Mouse (Mus musculus): ENCODE measurements around the gene Wipf1. TPM values are rescaled to one million over a fixed set of nuclear protein-coding genes. Genes with fewer than 3 reads are reported as not detected.

Gene Wipf1
- total RNA-seq, 2 experiments from 2014 or later = 9.6 to 11.7 TPM

DNA sequence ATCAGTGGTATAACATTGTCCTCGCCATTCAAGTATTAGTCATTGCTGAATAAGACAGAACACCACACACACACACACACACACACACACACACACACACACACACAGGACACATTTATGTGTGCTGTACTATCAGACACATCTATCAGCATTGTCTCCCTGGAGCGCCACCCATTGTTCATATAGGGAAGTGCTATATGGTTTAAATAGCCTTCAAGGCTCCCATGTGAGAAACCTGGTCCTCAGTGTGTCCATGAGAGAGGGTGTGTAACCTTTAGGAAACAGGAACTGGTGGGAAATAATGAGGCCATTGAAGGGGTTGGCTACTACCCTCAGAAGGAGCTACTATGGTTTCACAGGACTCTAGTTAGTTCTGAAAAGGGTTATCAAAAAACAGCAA is 87.5 kb downstream of the Wipf1 start:
- no peak for DNase-seq (ENCODE audit: low spot score in 2 of 2)

GRCm38 (mm10) chr2:73440319-73440718 is 89.2 kb downstream of the Wipf1 start:
- DNase-seq (ENCODE audit: low spot score in 2 of 2) = no peak

GRCm38 (mm10) chr2:73436976-73437375 is 92.6 kb downstream of the Wipf1 start:
- DNase-seq (ENCODE audit: low spot score in 2 of 2) = no peak

GRCm38 (mm10) chr2:73435847-73436246 is 93.7 kb downstream of the Wipf1 start:
- no peak for DNase-seq (ENCODE audit: low spot score in 2 of 2)

DNA sequence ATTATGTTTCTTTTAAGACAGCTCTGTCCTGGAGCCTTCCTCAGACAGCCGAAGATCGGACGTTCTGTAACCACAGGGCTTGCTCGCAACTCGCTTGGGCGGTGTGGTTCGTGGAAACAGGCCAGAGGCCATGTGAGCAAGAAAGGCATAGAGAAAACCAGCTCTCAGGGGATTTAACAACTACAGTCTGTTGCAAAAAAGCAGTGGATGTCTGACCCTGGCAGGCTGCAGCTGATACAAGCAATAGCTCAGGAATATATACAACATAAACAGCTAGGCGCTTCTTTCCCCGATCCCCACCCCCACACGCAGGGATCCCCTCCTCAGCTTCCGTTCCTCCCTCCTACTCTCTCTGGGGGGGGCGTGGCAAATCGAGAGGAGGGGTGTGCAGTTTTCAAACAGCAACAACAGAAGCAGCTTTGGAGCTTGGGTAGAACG is 97.6 kb downstream of the Wipf1 start:
- no peak for DNase-seq (ENCODE audit: low spot score in 2 of 2)

DNA sequence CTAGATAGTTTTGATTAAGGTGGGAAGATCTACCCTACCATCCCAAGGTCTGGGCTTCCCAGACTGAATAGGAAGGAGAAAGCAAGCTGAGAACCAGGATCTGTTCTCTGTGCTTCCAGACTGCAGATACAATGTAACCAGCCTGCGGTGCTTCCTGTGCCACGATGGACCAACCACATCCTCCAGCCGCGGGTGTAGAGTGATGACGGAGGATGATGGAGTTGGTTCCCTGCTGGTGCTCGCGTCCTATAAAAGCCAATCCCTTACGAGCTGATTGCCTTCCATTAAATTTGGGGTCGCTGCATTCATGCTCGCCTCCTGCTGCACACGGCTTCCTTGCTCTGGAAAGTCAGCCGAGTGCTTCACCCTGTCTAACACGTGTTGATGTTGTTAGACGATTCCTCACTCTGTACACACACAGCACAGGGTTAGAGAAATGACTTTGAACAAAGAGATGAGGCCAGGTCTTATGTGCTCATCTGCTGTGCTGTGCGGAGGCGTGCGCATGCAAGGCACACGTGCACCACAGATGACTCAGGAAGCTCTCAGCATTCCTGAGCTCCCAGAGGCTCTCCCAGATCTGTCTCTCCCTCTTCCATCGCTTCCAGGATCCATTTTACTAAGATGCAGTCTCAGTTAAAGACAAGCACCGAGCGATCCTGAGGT is 100.6 kb downstream of the Wipf1 start:
- DNase-seq (ENCODE audit: low spot score in 2 of 2) = peak in 1 of 2 experiments; percentile 53

- peak in 1 of 2 experiments; percentile 30 for DNase-seq (ENCODE audit: low spot score in 2 of 2)
Observed at GRCm38 (mm10) chr2:73427293-73427692, 102.2 kb downstream of the Wipf1 start.

GRCm38 (mm10) chr2:73425822-73426221 is 103.7 kb downstream of the Wipf1 start:
- no peak for DNase-seq (ENCODE audit: low spot score in 2 of 2)

- DNase-seq (ENCODE audit: low spot score in 2 of 2) = no peak
Observed at GRCm38 (mm10) chr2:73419730-73420129, 109.8 kb downstream of the Wipf1 start.

DNA sequence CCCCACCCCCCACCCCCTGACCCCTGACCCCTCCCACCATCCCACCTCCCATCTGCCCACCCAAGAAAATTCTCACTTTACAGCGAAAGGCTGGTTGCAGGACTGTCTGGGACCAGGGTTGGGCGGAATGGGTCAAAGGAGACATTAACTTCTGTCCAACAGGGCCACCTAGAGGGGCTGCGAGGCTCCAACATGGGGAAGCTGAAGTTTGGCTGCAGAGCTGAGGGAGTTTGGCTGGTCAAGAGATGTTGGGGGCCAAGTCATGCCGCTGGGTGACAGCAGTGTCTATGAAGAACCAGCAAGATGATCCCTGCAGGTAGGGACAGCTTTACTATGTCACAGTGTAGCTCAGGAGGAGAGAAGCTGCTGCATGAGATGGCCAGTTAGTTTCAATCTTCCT is 110.2 kb downstream of the Wipf1 start:
- peak in 1 of 2 experiments; percentile 36 for DNase-seq (ENCODE audit: low spot score in 2 of 2)

DNA sequence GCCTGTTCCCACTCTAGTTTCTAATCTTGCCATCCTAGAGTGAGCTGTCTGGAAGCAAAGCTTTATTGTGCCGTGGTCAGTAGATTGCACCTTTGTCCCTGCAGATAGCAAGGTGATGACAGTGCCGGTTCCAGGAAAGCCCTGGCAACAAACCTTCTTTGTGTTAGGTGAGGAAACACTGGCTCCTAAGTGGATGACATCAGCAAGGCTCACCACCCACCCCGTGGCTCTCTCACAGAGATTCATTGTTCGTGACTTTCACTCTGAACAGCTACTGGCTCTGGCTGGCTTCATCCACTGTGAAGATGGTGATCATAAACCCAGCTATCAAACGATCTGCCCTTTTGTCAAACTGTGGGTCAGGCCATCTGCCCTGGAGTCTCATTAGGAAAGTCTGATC is 113.6 kb downstream of the Wipf1 start:
- no peak for DNase-seq (ENCODE audit: low spot score in 2 of 2)

- DNase-seq (ENCODE audit: low spot score in 2 of 2) = no peak
Observed at GRCm38 (mm10) chr2:73410076-73410475, 119.5 kb downstream of the Wipf1 start.

DNA sequence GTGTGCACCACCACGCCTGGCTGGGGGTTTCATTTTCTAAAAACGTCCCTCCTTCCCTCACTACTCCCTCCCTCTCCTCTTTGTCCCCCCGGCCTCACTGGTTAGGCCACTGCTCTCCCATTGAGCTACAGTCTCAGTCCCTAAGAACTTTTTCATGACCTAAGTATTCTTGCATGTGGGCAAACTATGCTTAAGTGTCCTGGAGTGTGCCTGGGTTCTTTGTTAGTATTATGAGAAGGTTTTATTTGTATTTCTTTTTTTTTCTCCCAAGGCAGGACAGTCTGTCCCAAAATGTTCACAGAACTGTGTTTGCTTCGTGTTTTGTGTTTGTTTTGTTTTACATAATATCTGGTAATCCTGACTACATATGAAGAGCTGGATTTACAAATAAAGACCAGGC is 121.9 kb downstream of the Wipf1 start:
- no peak for DNase-seq (ENCODE audit: low spot score in 2 of 2)

- DNase-seq (ENCODE audit: low spot score in 2 of 2) = no peak
Observed at GRCm38 (mm10) chr2:73406336-73406915, 123.1 kb downstream of the Wipf1 start.

DNA sequence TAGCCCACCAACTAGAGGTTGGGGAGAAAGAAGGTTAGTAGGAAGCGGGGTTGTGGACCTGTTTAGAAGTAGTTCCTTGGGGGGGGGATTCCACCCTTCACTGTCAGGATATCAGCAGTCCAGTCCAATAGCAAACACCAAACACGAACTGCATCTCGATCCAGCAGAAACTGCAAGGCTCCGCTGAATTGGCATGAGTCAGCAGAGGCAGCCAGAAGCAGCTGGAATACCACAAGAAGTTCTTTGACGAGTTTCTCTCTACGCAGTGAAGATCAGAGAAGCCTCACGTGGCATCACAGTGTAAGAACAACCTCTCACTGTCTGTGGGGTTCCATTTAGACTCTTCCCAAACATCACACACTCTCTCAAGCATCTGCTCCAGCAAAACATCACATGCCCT is 124.6 kb downstream of the Wipf1 start:
- DNase-seq (ENCODE audit: low spot score in 2 of 2) = no peak

DNA sequence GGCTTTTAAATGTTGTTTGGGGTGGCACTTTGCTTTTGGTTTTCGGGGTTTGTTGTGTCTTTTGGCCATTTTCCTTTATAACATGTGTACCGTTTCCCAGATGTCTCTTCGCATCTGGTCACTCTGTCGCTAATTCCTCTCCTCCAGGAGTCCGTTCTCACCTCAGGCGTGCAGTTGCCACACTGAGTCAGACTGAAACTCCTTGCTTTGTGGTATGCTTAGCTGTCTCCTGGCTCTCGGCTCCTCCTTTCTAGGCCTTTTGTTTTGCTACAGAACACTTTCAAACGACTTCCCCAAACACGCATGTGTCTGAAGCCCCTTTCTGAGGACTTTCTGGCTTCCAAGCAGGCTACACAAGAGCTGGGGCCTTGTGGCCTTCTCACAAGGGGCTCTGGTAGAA is 125.1 kb downstream of the Wipf1 start:
- DNase-seq (ENCODE audit: low spot score in 2 of 2) = no peak

- DNase-seq (ENCODE audit: low spot score in 2 of 2) = no peak
Observed at GRCm38 (mm10) chr2:73403385-73404013, 126.0 kb downstream of the Wipf1 start.

DNA sequence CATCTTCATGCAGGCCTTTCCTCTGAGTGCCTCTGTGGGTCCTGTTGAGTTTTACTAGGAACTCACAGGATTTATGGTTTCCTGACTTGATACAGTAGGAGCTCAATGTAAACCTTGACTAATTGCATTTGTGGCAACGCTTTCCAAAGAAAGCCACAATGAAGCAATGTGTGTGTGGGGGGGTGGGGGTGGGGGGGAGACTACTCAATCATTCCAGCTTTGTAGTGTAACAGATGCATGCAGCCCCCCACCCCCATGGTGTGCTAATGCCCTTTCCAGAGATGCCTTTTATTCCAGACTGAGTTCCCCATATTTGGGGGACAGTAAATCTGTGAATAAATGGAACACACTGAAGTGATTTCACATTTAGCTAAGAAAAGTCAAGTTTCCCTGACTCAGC is 127.8 kb downstream of the Wipf1 start:
- no peak for DNase-seq (ENCODE audit: low spot score in 2 of 2)

- DNase-seq (ENCODE audit: low spot score in 2 of 2) = no peak
Observed at GRCm38 (mm10) chr2:73397476-73397875, 132.1 kb downstream of the Wipf1 start.

DNA sequence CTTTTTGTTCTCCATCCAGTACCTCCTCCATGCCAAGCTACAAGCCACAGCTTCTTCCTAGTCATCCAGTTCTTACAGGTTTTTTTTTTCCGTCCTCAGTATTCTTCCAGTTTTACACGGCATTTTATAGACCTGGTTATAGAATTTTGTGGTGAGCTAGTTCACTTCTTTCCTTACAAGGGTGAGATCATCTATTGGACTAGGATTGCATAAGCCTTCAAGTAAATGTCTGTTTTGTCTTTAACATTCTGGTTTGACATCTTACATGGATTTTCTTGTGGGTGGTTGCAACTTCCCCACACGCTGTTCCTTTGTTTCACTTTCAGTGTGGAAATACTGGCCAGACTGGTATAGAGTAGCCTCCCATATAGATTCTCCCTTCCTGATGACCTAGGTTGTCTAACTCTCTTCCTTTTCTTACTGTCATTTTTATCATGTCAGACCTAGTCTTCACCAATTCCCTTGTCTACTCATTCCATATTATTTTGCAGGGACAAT is 132.7 kb downstream of the Wipf1 start:
- DNase-seq (ENCODE audit: low spot score in 2 of 2) = no peak

- no peak for DNase-seq (ENCODE audit: low spot score in 2 of 2)
Observed at GRCm38 (mm10) chr2:73395516-73395915, 134.0 kb downstream of the Wipf1 start.

DNA sequence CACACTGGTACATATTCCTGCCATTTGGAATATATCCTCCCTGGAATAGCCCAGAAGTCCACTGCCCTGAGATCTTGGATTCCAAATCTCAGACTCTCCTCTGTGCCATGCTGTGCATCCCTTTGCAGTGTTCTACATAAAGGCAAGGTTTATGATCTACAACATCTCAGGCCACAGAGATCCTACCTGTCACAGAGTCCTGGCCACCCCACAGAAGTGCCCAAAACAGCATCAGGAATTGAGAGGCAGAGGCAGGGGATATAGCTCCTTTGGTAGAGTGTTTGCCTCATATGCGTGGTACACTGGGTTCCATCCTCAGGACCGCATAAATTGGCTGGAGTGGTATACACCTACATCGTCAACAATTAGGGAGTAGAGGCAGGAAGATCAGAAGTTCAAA is 135.1 kb downstream of the Wipf1 start:
- no peak for DNase-seq (ENCODE audit: low spot score in 2 of 2)

DNA sequence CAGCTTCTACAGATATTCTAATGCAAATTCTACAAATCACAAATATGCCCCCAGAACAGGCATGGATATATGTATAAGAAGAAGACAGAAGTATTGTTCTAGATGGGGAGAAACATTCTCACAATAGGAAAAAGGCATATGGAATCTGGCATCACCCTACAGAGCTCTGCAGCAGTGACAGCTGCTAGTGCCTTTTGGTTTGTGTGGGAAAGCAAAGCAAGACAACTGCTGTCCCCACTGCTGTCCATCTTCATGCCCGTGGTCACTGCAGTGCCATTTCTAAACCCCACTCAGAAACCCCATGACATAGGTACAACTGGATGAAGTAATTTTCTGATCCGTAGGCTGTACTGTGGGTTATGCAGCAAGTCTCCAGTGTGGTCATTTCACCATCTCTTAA is 136.8 kb downstream of the Wipf1 start:
- DNase-seq (ENCODE audit: low spot score in 2 of 2) = no peak

All from layer of hippocampus, adult 18-20 months (tissue).